Mouse (Mus musculus): ENCODE measurements around the gene Cd4. TPM values are rescaled to one million over a fixed set of nuclear protein-coding genes. Genes with fewer than 3 reads are reported as not detected.

Cd4 gene
- polyA plus RNA-seq, 1 experiment from 2014 or later, result 0.26 TPM

DNA sequence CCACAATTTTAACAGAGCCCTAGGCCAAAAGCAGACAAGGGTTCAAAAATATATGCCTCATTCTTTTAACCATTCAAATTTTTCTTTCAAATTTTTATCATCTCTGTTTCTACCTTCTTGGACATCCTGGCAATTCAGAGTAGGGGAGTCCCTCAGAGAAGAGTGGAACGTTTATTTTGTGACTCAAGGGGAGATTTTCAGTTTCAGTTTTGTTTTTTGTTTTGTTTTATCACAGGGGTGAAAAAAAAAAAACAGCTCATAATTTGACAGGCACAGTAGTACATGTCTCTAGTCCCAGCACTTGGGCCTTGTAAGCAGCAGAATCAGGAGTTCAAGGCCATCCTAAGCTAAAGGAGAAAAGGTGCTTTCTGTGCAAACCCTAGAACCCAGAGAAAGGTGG lies 19.7 kb upstream of the Cd4 start:
- 83% methylated on average over 1 of the region's 1 CpGs for WGBS
- no peak overlapping the region for H3K4me2 ChIP-seq (ENCODE audit: low read length)
- H3K4me1 ChIP-seq (ENCODE audit: control insufficient read depth, insufficient read depth, low read depth, low read length), result peaks cover 24% of the 10 kb centered on the region
- no peak overlapping the region for H3K9ac ChIP-seq (ENCODE audit: low read depth, low read length)
- no peak for ATAC-seq
- no peak overlapping the region for H3K27ac ChIP-seq (ENCODE audit: low read depth, low read length)
- no peaks in the 10 kb centered on the region for H3K9me3 ChIP-seq (ENCODE audit: control insufficient read depth, low read length)
- H3K27me3 ChIP-seq (replicated peaks; ENCODE audit: control insufficient read depth, insufficient read depth, low read length), result no peaks in the 10 kb centered on the region
- peaks cover under 1% of the 10 kb centered on the region; the same call in 1 of the 2 replicates for H3K36me3 ChIP-seq (ENCODE audit: control insufficient read depth, insufficient read depth, low read length)
- H3K4me3 ChIP-seq (ENCODE audit: low read length), result no peak overlapping the region

DNA sequence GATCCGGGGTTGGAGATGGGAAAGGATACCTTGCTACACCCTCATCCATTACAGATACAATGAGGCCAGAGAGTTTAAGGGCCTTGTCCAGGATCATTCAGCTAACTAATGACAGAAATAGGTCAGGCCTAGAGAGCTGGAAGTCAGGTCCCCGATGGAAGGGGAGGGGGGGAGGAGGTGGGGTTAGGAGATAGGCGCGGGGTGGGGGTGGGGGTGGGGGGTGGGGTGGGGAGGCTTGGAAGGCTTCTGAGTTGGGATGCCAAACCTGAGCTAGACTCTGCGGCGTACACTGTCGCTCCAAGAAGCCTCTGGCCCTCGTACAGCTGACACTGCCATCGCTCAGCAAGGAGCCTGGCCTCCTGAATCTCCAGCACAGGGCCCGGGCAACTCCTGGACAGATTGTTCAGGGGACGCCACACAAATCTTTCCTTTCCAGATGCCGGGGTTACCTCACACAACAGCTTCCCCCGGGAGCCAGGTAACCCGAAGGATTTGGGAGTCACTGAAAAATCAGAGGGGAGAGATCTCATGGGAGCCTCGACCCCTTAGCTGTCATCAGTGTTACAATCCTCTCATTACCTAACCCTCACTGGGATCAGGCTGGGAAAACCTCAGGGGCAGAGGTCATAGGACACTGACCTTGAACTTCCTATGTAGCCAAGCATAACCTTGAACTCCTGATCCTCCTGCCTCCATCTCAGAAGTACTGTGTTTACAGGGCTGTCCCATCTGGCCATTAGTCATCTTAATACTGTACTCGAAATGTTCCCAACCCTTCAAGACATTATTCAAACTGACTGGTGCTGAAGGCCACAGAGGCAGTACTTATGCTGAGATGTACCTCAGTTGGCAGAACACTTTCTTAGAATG lies 17.2 kb upstream of the Cd4 start:
- ATAC-seq, result 0 out of 2 replicates have a peak, but pooled peaks have one; percentile 0
- peak overlapping the region; percentile 80 for H3K4me2 ChIP-seq (ENCODE audit: low read length)
- H3K9me3 ChIP-seq (ENCODE audit: control insufficient read depth, low read length), result no peaks in the 10 kb centered on the region
- 28% methylated on average over 16 of the region's 16 CpGs for WGBS
- H3K36me3 ChIP-seq (ENCODE audit: control insufficient read depth, insufficient read depth, low read length), result no peaks in the 10 kb centered on the region
- H3K4me1 ChIP-seq (ENCODE audit: control insufficient read depth, insufficient read depth, low read depth, low read length), result peaks cover 20% of the 10 kb centered on the region
- peak overlapping the region; percentile 97 for H3K27ac ChIP-seq (ENCODE audit: low read depth, low read length)
- H3K9ac ChIP-seq (ENCODE audit: low read depth, low read length), result peak overlapping the region; percentile 71
- H3K27me3 ChIP-seq (replicated peaks; ENCODE audit: control insufficient read depth, insufficient read depth, low read length), result no peaks in the 10 kb centered on the region
- H3K4me3 ChIP-seq (ENCODE audit: low read length), result peak overlapping the region; percentile 40

DNA sequence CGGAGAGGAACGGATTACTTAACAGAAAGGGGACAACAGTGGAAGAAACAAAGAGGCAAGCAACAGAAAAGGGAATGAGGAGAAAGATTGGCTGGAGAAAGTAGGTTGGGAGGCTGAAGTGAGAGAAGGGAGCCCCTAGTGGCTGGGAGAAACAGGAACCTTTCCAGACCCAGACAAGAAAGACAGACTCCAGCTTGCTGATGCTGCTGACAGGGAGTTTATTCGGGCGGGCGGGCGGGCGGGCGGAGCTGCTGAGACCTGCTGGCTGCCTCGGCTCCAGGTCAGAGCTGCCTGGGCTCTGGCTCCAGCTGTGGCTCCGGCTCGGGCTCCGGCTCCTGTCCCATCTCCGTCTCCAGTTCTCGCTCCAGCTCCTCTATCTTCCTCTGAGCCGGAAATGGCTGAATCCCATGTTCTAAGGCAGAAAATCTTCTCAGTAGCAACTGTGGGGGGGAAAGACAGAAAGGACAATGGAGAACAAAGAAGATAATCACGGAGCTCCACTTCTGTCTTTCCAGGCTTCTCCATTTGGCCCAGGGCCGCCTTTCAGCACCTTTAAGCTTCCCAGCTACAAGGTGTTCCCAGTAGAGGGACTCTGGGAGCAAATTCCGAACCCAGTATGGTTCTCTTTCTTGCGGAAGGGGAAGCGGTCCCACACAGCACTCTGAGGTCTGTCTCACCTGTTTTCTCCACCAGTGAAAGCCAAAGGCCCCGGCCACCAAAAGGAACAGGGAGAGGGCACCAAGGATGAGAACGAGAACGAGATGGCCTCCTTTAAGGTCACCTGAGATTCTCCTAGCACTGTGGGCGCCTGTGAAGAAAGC lies 16.4 kb upstream of the Cd4 start:
- no peaks in the 10 kb centered on the region for H3K9me3 ChIP-seq (ENCODE audit: control insufficient read depth, low read length)

DNA sequence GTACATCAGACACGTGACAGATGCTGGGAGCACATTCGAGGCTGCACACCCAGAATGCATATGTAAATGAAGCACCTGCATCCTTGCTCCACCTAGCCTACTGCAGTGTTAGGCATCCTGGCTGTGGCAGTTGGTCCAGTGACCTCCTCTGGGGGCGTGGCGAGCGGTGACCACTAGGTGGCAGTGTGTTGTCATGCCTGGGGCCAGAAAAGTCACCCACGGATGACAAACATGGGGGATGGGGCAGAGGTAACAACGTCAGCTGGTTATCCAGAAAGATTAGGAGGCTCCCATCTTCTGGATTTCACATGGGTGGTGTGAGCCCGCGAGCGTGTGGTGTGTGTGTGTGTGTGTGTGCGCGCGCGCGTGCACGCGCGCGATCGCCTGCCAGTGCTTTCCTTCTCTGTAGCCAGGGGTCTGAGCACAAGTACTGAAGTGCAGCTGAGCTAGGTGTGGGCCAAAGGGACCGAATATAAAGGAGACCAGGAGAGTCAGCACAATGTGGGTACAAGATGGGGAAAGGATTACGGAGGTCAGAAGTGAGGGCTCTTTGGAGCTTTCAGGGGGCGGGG lies 15.6 kb upstream of the Cd4 start:
- 0% methylated on average over 23 of the region's 23 CpGs for WGBS
- H3K4me1 ChIP-seq (ENCODE audit: control insufficient read depth, insufficient read depth, low read depth, low read length), result peaks cover 13% of the 10 kb centered on the region
- H3K27ac ChIP-seq (ENCODE audit: low read depth, low read length), result peak overlapping the region; percentile 97
- peak overlapping the region; percentile 40 for H3K4me3 ChIP-seq (ENCODE audit: low read length)
- peak overlapping the region; percentile 71 for H3K9ac ChIP-seq (ENCODE audit: low read depth, low read length)
- peak overlapping the region; percentile 80 for H3K4me2 ChIP-seq (ENCODE audit: low read length)
- H3K9me3 ChIP-seq (ENCODE audit: control insufficient read depth, low read length), result no peaks in the 10 kb centered on the region
- H3K36me3 ChIP-seq (ENCODE audit: control insufficient read depth, insufficient read depth, low read length), result no peaks in the 10 kb centered on the region
- no peaks in the 10 kb centered on the region for H3K27me3 ChIP-seq (replicated peaks; ENCODE audit: control insufficient read depth, insufficient read depth, low read length)
- peak; percentile 85 for ATAC-seq

More for the DNA sequence above, 16.4 kb upstream of the Cd4 start:
- peaks cover 13% of the 10 kb centered on the region for H3K4me1 ChIP-seq (ENCODE audit: control insufficient read depth, insufficient read depth, low read depth, low read length)
- H3K4me2 ChIP-seq (ENCODE audit: low read length), result peak overlapping the region; percentile 80
- H3K36me3 ChIP-seq (ENCODE audit: control insufficient read depth, insufficient read depth, low read length), result no peaks in the 10 kb centered on the region
- peak; percentile 80 for ATAC-seq
- H3K4me3 ChIP-seq (ENCODE audit: low read length), result peak overlapping the region; percentile 40
- whole genome bisulfite sequencing, result 5% methylated on average over 24 of the region's 24 CpGs
- H3K9ac ChIP-seq (ENCODE audit: low read depth, low read length), result peak overlapping the region; percentile 71
- H3K27me3 ChIP-seq (replicated peaks; ENCODE audit: control insufficient read depth, insufficient read depth, low read length), result no peaks in the 10 kb centered on the region
- peak overlapping the region; percentile 97 for H3K27ac ChIP-seq (ENCODE audit: low read depth, low read length)

DNA sequence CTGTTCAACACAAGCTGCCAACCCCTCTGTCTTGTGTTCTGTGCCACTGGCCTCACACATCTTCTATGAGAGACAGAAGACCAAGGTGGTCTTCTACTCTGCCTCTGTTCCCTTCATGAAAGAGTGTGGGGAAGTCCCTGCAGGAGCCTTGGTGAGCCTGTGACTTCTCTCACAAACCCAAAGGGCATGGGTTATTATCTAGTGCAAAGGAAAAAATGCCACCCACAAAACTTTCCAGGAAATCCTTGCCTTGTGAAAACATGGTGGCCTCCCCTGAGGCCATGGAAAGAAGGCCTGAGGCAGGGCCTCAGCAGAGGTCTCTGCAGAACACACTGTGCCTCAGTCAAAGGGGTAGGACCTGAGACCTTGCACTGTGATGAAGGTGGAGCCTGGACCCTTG lies 13.8 kb upstream of the Cd4 start:
- Histone ChIP-seq H3K4me3 (ENCODE audit: low read length) (no peak overlapping the region), H3K27me3 (replicated peaks; ENCODE audit: control insufficient read depth, insufficient read depth, low read length) (no peaks in the 10 kb centered on the region), H3K4me1 (ENCODE audit: control insufficient read depth, insufficient read depth, low read depth, low read length) (peaks cover 13% of the 10 kb centered on the region), H3K36me3 (ENCODE audit: control insufficient read depth, insufficient read depth, low read length) (no peaks in the 10 kb centered on the region), H3K9ac (ENCODE audit: low read depth, low read length) (no peak overlapping the region), H3K27ac (ENCODE audit: low read depth, low read length) (no peak overlapping the region), H3K4me2 (ENCODE audit: low read length) (no peak overlapping the region), H3K9me3 (ENCODE audit: control insufficient read depth, low read length) (no peaks in the 10 kb centered on the region)
- no peak for ATAC-seq

DNA sequence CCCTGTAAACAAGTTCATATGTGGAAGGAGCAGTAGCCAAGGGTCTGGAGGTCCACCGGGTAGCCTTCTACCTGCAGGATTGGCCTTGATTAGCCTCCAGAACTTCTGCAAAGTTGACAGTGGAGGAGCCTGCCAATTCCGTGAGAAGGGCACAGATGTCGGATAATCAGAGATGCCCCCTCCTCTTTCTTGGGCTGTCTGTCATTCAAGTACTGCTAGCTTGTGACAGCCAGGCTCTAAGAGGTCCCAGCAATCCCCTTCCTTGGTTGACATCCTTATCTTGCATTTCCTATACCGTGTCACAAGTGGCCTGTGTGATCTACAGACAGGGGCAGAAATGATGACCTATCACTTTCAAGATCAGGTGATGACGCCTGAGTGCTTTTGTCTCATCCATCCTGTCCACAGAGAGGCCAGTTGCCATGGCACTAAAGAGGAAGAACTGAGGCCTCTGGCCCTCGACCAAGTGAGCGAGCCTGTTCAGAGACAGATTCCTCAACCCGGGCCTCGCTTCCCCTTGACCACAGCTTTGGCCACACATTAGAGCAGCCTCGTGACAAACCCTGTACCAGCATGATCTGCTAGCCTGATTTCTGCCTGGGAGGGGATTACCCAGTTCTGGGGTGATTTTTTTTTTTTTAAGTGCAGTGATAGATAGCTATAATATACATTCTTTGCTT lies 12.9 kb upstream of the Cd4 start:
- WGBS, result 42% methylated on average over 10 of the region's 10 CpGs
- no peak overlapping the region for H3K9ac ChIP-seq (ENCODE audit: low read depth, low read length)
- ATAC-seq, result no peak
- H3K4me1 ChIP-seq (ENCODE audit: control insufficient read depth, insufficient read depth, low read depth, low read length), result peaks cover 13% of the 10 kb centered on the region
- no peak overlapping the region for H3K4me3 ChIP-seq (ENCODE audit: low read length)
- no peak overlapping the region for H3K4me2 ChIP-seq (ENCODE audit: low read length)
- no peaks in the 10 kb centered on the region for H3K27me3 ChIP-seq (replicated peaks; ENCODE audit: control insufficient read depth, insufficient read depth, low read length)
- H3K27ac ChIP-seq (ENCODE audit: low read depth, low read length), result no peak overlapping the region
- H3K9me3 ChIP-seq (ENCODE audit: control insufficient read depth, low read length), result no peaks in the 10 kb centered on the region
- no peaks in the 10 kb centered on the region for H3K36me3 ChIP-seq (ENCODE audit: control insufficient read depth, insufficient read depth, low read length)

DNA sequence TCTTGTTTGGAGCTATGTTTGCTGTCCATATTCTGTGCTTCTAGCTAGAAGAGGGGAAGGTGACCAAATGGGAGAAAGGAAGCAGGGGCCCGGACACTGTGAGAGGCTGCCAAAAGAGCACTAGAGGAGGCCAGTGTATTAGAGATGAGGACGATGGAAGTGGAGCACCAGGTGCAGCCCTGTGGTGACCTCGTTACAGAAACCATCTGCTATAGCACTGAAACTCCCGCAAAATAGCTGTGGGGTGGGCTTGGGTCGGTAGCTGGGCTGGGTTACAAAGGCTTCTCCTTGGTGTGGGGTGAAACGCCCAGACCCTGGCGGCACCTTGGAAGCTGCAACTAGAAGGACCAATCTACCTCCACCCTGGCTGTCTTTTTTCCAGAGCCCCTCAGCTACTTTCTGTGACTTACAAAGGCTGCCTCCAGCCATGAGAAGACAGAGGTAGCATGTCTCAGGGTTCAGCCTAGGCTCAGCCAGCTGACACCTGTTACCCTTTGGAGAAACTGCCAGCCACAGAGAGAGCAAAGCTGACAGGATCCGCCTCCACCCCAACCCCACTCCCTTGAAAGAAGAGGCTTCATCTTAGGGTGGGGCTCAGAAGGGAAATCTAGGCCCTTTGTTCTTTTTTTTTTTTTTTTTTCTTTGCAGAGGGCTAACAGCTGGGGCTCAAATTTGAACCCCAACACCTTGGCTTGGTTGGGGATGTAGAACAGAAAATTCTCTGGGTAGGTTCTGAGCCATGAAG lies 12.2 kb upstream of the Cd4 start:
- Histone ChIP-seq H3K36me3 (ENCODE audit: control insufficient read depth, insufficient read depth, low read length) (no peaks in the 10 kb centered on the region), H3K27ac (ENCODE audit: low read depth, low read length) (peak overlapping the region; percentile 17), H3K9me3 (ENCODE audit: control insufficient read depth, low read length) (no peaks in the 10 kb centered on the region), H3K4me2 (ENCODE audit: low read length) (no peak overlapping the region), H3K4me3 (ENCODE audit: low read length) (no peak overlapping the region), H3K9ac (ENCODE audit: low read depth, low read length) (no peak overlapping the region), H3K4me1 (ENCODE audit: control insufficient read depth, insufficient read depth, low read depth, low read length) (peaks cover 11% of the 10 kb centered on the region), H3K27me3 (replicated peaks; ENCODE audit: control insufficient read depth, insufficient read depth, low read length) (no peaks in the 10 kb centered on the region)
- 44% methylated on average over 8 of the region's 8 CpGs for WGBS
- no peak for ATAC-seq

DNA sequence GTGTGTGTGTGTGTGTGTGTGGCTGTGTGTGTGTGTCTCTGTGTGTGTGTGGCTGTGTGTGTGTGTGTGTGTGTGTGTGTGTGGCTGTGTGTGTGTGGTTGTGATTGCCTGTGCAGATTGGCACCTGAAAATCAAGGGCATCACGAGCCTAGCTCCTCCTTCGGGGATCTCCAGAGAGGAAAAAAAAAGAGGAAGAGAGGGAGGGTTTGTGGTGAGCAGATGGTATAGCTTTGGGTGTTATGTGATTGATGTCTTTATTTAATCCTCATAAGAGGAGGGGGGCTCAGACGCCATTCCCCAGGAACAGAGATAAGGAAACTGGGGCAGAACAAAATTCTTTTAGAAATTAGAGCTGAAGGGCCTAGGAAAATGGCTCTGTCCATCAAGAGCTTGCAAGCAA lies 10.3 kb upstream of the Cd4 start:
- H3K27ac ChIP-seq (ENCODE audit: low read depth, low read length), result no peak overlapping the region
- no peak for ATAC-seq
- no peaks in the 10 kb centered on the region for H3K9me3 ChIP-seq (ENCODE audit: control insufficient read depth, low read length)
- H3K36me3 ChIP-seq (ENCODE audit: control insufficient read depth, insufficient read depth, low read length), result no peaks in the 10 kb centered on the region
- H3K9ac ChIP-seq (ENCODE audit: low read depth, low read length), result no peak overlapping the region
- 29% methylated on average over 3 of the region's 3 CpGs for WGBS
- no peak overlapping the region for H3K4me3 ChIP-seq (ENCODE audit: low read length)
- H3K4me1 ChIP-seq (ENCODE audit: control insufficient read depth, insufficient read depth, low read depth, low read length), result peaks cover 2% of the 10 kb centered on the region; the same call in 1 of the 2 replicates
- no peaks in the 10 kb centered on the region for H3K27me3 ChIP-seq (replicated peaks; ENCODE audit: control insufficient read depth, insufficient read depth, low read length)
- no peak overlapping the region for H3K4me2 ChIP-seq (ENCODE audit: low read length)

All from hindbrain, embryonic 16.5 days (tissue).